21 mouse cellular contexts compared by ENCODE assay signal in genomic region chr10:97235631-97236030, GRCm38 (mm10).
DNase-seq lines count a peak whose midpoint lies in the region; ATAC-seq and TF ChIP-seq lines count a peak whose summit lies in the region.
"Had no signal": no experiment of that assay in that cellular context is flagged by ENCODE, and none has a peak within 500 bp of the region (broad histone marks: within the 10 kb centered on the region; RNA-seq: fewer than 3 reads in every experiment).

No protein-coding gene starts in this region.

- 60% methylated on average over 4 of the region's 4 CpGs for WGBS in hindbrain, embryonic 13.5 days
- 89% methylated on average over 4 of the region's 4 CpGs for WGBS in hindbrain, embryonic 10.5 days
- 31% methylated on average over 4 of the region's 4 CpGs for WGBS in neural tube, embryonic 15.5 days
- 82% methylated on average over 4 of the region's 4 CpGs for WGBS in stomach, postnatal 0 days
- WGBS in midbrain, embryonic 14.5 days = 67% methylated on average over 4 of the region's 4 CpGs

- no peak overlapping the region for H3K4me3 ChIP-seq in hindbrain, embryonic 13.5 days
- no peak overlapping the region for H3K4me3 ChIP-seq in hindbrain, embryonic 10.5 days
- H3K4me3 ChIP-seq in neural tube, embryonic 15.5 days (replicated peaks) = no peak overlapping the region
- H3K4me3 ChIP-seq in stomach, postnatal 0 days (ENCODE audit: low read depth, low read length) = no peak overlapping the region
- no peak overlapping the region for H3K4me3 ChIP-seq in midbrain, embryonic 14.5 days (replicated peaks; ENCODE audit: low read depth, low read length)
- H3K4me3 ChIP-seq: embryonic facial prominence, embryonic 15.5 days; erythroblast, embryonic 14.5 days; heart, embryonic 10.5 days had no signal

- TF ChIP-seq CTCF in stomach, postnatal 0 days (IDR thresholded peaks at IDR 0.05; ENCODE audit: low read depth) = no peak

- no peak overlapping the region for H3K27ac ChIP-seq in hindbrain, embryonic 13.5 days
- no peak overlapping the region for H3K27ac ChIP-seq in hindbrain, embryonic 10.5 days
- H3K27ac ChIP-seq in neural tube, embryonic 15.5 days (replicated peaks) = no peak overlapping the region
- no peak overlapping the region for H3K27ac ChIP-seq in stomach, postnatal 0 days (replicated peaks)
- H3K27ac ChIP-seq in midbrain, embryonic 14.5 days (replicated peaks; ENCODE audit: low read depth, low read length) = no peak overlapping the region
- H3K27ac ChIP-seq: embryonic facial prominence, embryonic 15.5 days; heart, embryonic 10.5 days had no signal

- ATAC-seq in hindbrain, embryonic 13.5 days (ENCODE audit: low FRiP score) = peak; percentile 43; the same call in 1 of the 2 replicates
- 0 out of 2 replicates have a peak, but pooled peaks have one; percentile 38 for ATAC-seq in neural tube, embryonic 15.5 days (ENCODE audit: low FRiP score)
- ATAC-seq in stomach, postnatal 0 days (ENCODE audit: low FRiP score, low TSS enrichment) = no peak
- no peak for ATAC-seq in midbrain, embryonic 14.5 days (ENCODE audit: low FRiP score, low TSS enrichment)
- ATAC-seq: forebrain, embryonic 16.5 days had no signal

- no peaks in the 10 kb centered on the region for H3K9me3 ChIP-seq in hindbrain, embryonic 13.5 days
- H3K9me3 ChIP-seq in hindbrain, embryonic 10.5 days = no peaks in the 10 kb centered on the region
- H3K9me3 ChIP-seq in neural tube, embryonic 15.5 days (replicated peaks) = no peaks in the 10 kb centered on the region
- H3K9me3 ChIP-seq in stomach, postnatal 0 days (ENCODE audit: control insufficient read depth, low read length) = no peaks in the 10 kb centered on the region
- no peaks in the 10 kb centered on the region for H3K9me3 ChIP-seq in midbrain, embryonic 14.5 days (ENCODE audit: control insufficient read depth, low read length)
- H3K9me3 ChIP-seq: embryonic facial prominence, embryonic 15.5 days; heart, embryonic 10.5 days had no signal

- H3K4me2 ChIP-seq in hindbrain, embryonic 13.5 days = no peak overlapping the region
- peak overlapping the region; percentile 15; the same call in 1 of the 2 replicates for H3K4me2 ChIP-seq in neural tube, embryonic 15.5 days
- H3K4me2 ChIP-seq in stomach, postnatal 0 days (replicated peaks; ENCODE audit: low read depth) = no peak overlapping the region
- H3K4me2 ChIP-seq in midbrain, embryonic 14.5 days (ENCODE audit: low read length) = no peak overlapping the region
- H3K4me2 ChIP-seq: embryonic facial prominence, embryonic 15.5 days had no signal

- H3K36me3 ChIP-seq in hindbrain, embryonic 13.5 days = no peaks in the 10 kb centered on the region
- no peaks in the 10 kb centered on the region for H3K36me3 ChIP-seq in hindbrain, embryonic 10.5 days
- no peaks in the 10 kb centered on the region for H3K36me3 ChIP-seq in neural tube, embryonic 15.5 days
- no peaks in the 10 kb centered on the region for H3K36me3 ChIP-seq in stomach, postnatal 0 days (ENCODE audit: control insufficient read depth, insufficient read depth, low read length)
- no peaks in the 10 kb centered on the region for H3K36me3 ChIP-seq in midbrain, embryonic 14.5 days (ENCODE audit: control insufficient read depth, insufficient read depth, low read length)
- H3K36me3 ChIP-seq: embryonic facial prominence, embryonic 15.5 days; heart, embryonic 10.5 days had no signal

- peaks cover 5% of the 10 kb centered on the region; the same call in 1 of the 2 replicates for H3K4me1 ChIP-seq in hindbrain, embryonic 13.5 days (replicated peaks)
- H3K4me1 ChIP-seq in hindbrain, embryonic 10.5 days (replicated peaks) = no peaks in the 10 kb centered on the region
- H3K4me1 ChIP-seq in neural tube, embryonic 15.5 days = 0 out of 2 replicates have a peak, but pooled peaks cover 6% of the 10 kb centered on the region
- no peaks in the 10 kb centered on the region for H3K4me1 ChIP-seq in stomach, postnatal 0 days (replicated peaks; ENCODE audit: control insufficient read depth, insufficient read depth)
- H3K4me1 ChIP-seq in midbrain, embryonic 14.5 days (ENCODE audit: control insufficient read depth, insufficient read depth, low read length) = no peaks in the 10 kb centered on the region
- H3K4me1 ChIP-seq: embryonic facial prominence, embryonic 15.5 days; heart, embryonic 10.5 days had no signal

- no peak for DNase-seq in hindbrain, embryonic 10.5 days (ENCODE audit: low spot score)
- DNase-seq in brain, adult 2 months (ENCODE audit: low read depth, low spot score) = peak; percentile 24
- peak; percentile 37 for DNase-seq in mesoderm, embryonic 11.5 days (ENCODE audit: low read depth, low spot score)
- no peak for DNase-seq in stomach, postnatal 0 days (ENCODE audit: low spot score)
- DNase-seq in midbrain, embryonic 14.5 days = no peak
- DNase-seq: adrenal gland, adult 2 months; adrenal gland, postnatal 36 days; cerebellum, adult 11 months; cerebellum, adult 8-10 months; cerebellum, postnatal 14 days; embryo, embryonic 11 days; gastrocnemius, postnatal 10 days; heart, adult 18-20 months; heart, postnatal 10 days; heart, postnatal 4 days had no signal

- no peak overlapping the region for H3K9ac ChIP-seq in hindbrain, embryonic 13.5 days
- no peak overlapping the region for H3K9ac ChIP-seq in neural tube, embryonic 15.5 days (replicated peaks)
- no peak overlapping the region for H3K9ac ChIP-seq in stomach, postnatal 0 days (ENCODE audit: low read length)
- no peak overlapping the region for H3K9ac ChIP-seq in midbrain, embryonic 14.5 days (replicated peaks; ENCODE audit: low read length)
- H3K9ac ChIP-seq: embryonic facial prominence, embryonic 15.5 days had no signal

- TF ChIP-seq EP300 in stomach, postnatal 0 days (optimal IDR thresholded peaks at IDR 0.05) = no peak

- no peaks in the 10 kb centered on the region for H3K27me3 ChIP-seq in hindbrain, embryonic 13.5 days
- no peaks in the 10 kb centered on the region for H3K27me3 ChIP-seq in hindbrain, embryonic 10.5 days (ENCODE audit: insufficient read depth, poor library complexity, severe bottlenecking)
- H3K27me3 ChIP-seq in neural tube, embryonic 15.5 days (replicated peaks) = no peaks in the 10 kb centered on the region
- H3K27me3 ChIP-seq in stomach, postnatal 0 days (ENCODE audit: control insufficient read depth, insufficient read depth, low read length) = no peaks in the 10 kb centered on the region
- H3K27me3 ChIP-seq in midbrain, embryonic 14.5 days (ENCODE audit: control insufficient read depth, insufficient read depth, low read length) = no peaks in the 10 kb centered on the region
- H3K27me3 ChIP-seq: embryonic facial prominence, embryonic 15.5 days had no signal

Comparison
In these comparisons a context has a peak if more than half of its experiments do, and no peak if none do; other contexts are left out.
1. ATAC-seq: peak in hindbrain, embryonic 13.5 days (single experiment) and neural tube, embryonic 15.5 days (single experiment); none in stomach, postnatal 0 days (single experiment) and midbrain, embryonic 14.5 days (single experiment).
2. DNase-seq: peak in brain, adult 2 months (single experiment) and mesoderm, embryonic 11.5 days (single experiment); none in hindbrain, embryonic 10.5 days (single experiment), stomach, postnatal 0 days (single experiment) and midbrain, embryonic 14.5 days (single experiment).